Mouse (Mus musculus) thymus, adult 2 months (tissue): ENCODE data around the gene Ttc26.

Experiments
- CTCF ChIP-seq: fragments of 200-500 bp; IDR thresholded peaks from 2 replicates; pipeline ENCODE4 v1.5.1; 2012; ENCODE audit warnings: mild to moderate bottlenecking, control low read depth, low read length, moderate library complexity, borderline replicate concordance; ENCODE audit not compliant: control insufficient read depth, poor library complexity, insufficient read depth; ENCODE audit errors: extremely low read depth
- POLR2A ChIP-seq: fragments of 200-500 bp; IDR thresholded peaks from 2 replicates; pipeline ENCODE4 v1.6.1; 2012; ENCODE audit warnings: mild to moderate bottlenecking, low read length, control low read depth, moderate library complexity; ENCODE audit not compliant: control insufficient read depth, poor library complexity, insufficient read depth; ENCODE audit errors: extremely low read depth

DNA sequence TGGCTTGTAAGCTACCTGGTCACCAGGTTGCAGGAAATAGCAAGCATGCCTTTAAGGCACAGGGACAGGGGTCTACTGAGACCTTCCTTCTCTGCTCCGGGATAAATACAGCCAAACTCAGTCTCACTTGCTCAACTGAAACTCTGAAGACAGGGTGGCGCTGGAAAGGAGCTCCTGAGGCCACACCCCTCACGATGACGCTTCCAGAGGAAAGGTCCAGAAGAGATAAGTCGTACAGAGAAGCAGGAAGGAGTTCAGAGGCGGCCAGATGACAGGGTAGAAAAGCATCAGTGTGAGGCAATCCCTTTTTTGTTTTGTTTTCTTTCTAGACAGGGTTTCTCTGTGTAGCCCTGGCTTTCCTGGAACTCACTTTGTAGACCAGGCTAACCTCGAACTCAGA is 35.5 kb upstream of the Ttc26 start:
- TF ChIP-seq CTCF, result no peak
- no peak for TF ChIP-seq POLR2A
